Mouse (Mus musculus): ENCODE measurements at regions not wholly inside any gene's neighbourhood (a gene's known extent, or its start where the extent isn't known, plus 50 kb on each side); places are given as distances from the start of the nearest gene placed in this dataset.
A peak's percentile ranks its signal among the peaks of the same experiment; 100 is the strongest.

GRCm38 (mm10) chr15:67405523-67405922 is 904.8 kb upstream of the Lrrc6 start:
- TF ChIP-seq MYOD1 (IDR thresholded peaks at IDR 0.05; ENCODE audit: control insufficient read depth, insufficient read length, low read depth) (no peak), USF1 (IDR thresholded peaks at IDR 0.05; ENCODE audit: low read depth) (peak; percentile 83), CTCF (IDR thresholded peaks at IDR 0.05; ENCODE audit: control insufficient read depth, insufficient read depth, insufficient read length) (no peak), MAX (IDR thresholded peaks at IDR 0.05) (peak; percentile 32)
